Mouse (Mus musculus): ENCODE measurements around the gene Rpsa.
"Not testable (repeated sequence)": the region's sequence is repeated elsewhere in the genome, so short reads cannot be mapped to it uniquely, and the experiment has no call there.

The Rpsa gene

DNA sequence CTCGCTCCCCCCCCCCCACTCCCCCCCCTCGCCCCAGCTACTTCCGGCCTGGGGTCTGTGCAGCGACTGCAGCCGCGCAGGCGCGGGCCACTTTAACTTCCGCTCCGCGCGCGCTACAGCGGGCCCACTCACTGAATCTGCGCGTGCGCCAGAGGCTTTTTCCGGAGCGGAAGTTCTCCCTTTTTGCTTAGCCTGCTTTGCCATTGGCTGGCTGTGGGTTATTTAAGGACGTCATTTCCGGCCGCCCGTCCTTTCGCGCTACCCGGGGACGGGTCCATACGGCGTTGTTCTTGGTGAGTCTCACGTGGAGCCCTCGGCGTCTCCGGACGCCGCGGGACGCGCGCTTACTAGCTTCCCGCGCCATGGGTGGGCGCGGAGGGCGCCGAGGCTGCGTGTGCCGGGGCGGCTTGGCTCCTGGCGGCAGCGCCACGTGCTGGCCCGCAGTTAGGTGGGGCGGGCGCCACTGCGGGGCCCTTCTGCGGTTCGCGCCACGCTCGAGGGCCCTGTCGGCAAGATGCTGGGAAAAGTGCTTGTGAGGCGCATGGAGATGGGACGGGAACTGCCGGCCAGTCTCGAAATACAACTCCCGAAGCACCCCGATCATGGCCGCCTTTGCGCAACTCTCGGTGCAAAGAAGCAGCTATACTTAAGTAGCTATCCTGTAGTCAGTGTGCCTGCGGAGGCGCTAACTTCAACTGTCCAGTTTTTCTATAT is at the start of gene Rpsa:
Rpsa (plus strand) TSS at position 152 of the 714 bp plus-strand sequence.
- DNase-seq (ENCODE audit: low spot score in 2 of 2): peak; percentile 89 to 97

DNA sequence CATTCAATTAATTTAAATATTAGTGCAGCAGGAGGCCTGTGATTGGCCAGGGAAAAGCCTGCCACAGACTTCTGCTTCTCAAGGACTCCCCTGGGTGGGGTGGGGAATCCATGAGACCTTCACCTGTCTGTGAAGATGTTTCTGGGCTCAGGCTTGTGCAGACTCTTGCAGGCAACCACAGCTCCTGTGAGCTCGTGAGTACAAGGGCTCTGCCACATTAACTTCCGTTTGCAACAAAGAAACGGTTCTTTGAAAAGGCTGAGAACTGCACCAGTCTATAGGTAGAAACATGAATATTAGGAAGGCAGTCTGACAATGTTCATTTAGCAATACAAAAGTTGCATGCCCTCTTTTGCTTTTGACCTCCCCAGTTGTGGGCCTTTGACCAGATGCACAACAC is 49.2 kb upstream of the Rpsa start:
- no peak for DNase-seq (ENCODE audit: low spot score in 2 of 2)

DNA sequence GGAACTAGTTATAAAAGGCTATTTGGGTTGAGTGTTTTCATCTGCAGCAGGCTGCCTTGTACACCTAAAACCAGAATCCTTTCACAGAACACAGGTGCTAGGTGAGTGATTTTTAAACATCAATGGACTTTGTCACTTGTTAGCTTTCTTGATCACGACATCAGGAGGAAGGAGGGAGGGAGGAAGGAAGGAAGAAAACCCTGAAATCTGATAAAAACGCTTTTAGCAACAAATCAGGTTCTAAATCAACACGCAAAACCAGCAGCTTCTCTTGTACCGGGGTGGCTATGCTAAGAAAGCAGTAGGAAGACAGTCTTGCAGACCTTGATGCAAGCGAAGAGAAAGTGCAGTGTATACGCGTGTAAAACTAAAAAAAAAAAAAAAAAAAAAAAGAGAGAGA is 47.6 kb upstream of the Rpsa start:
- DNase-seq (ENCODE audit: low spot score in 2 of 2): no peak

DNA sequence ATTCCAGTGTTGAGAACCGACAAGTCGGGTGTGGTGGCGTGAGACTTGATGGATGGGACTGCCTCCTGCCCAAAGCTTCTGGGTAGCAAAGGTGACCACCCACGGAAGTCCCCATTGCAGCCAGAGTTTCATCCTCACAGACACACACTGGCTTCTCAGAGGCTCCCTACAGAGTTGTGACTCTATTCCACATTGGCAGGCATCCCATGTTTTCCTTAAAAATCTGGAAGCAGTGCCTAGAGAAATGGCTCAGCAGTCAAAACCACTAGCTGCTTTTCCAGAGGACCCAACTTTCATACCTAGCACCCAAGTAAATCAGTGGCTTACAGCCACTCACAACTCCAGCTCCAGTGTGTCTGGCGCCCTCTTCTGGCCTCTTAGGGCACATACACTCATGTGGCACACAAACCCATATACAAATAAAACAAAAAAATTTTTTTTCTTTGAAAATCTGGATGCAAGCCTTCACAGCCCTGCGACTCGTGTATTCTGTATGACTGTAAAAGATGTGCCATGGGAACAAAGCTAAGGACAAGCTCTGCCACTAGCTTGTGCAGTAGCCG is 46.9 kb upstream of the Rpsa start:
- DNase-seq (ENCODE audit: low spot score in 2 of 2): no peak

GRCm38 (mm10) chr9:120081247-120081646 is 46.2 kb upstream of the Rpsa start:
- no peak for DNase-seq (ENCODE audit: low spot score in 2 of 2)

DNA sequence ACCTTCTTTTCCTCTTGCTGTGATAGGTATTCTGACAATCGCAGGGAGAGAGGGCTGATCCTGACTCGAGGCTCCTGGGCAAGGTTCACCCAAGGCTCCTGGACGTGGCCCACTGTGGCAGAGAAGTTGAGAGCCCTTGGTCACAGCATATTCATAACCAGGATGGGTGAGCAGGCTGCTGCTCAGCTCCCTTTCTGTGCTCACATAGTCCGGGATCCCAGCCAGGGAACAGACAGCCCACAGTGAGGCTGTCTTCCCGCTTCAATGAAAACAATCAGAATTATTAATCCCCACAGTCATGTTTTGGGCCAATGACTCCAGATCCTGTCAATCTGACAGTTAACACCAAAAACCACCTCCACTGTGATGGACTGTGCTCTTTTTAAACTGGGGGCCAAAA is 45.5 kb upstream of the Rpsa start:
- DNase-seq (ENCODE audit: low spot score in 2 of 2): no peak

- no peak for DNase-seq (ENCODE audit: low spot score in 2 of 2)
Observed at GRCm38 (mm10) chr9:120082691-120083090, 44.8 kb upstream of the Rpsa start.

- no peak for DNase-seq (ENCODE audit: low spot score in 2 of 2)
Observed at GRCm38 (mm10) chr9:120083158-120083894, 44.2 kb upstream of the Rpsa start.

DNA sequence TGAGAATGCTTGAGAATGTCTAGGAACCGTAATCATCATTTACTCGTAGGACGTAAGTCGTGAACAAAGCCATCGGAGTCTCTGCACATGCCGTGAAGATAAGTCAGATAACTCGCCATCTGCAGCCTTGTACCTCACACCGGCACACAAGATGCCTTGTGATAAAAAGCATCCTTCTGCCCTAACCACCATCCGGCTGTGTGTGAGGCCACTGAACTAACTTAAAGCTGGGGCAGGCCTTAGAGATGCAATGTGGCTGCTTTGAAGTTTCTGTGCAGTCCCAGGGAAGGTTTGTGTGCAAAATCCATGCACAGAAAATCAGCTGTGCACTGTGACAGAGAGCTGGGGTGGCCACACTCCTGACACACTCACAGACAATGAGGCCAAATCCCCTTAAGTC is 43.1 kb upstream of the Rpsa start:
- no peak for DNase-seq (ENCODE audit: low spot score in 2 of 2)

- DNase-seq (ENCODE audit: low spot score in 2 of 2): no peak
Observed at GRCm38 (mm10) chr9:120089125-120089524, 38.4 kb upstream of the Rpsa start.

DNA sequence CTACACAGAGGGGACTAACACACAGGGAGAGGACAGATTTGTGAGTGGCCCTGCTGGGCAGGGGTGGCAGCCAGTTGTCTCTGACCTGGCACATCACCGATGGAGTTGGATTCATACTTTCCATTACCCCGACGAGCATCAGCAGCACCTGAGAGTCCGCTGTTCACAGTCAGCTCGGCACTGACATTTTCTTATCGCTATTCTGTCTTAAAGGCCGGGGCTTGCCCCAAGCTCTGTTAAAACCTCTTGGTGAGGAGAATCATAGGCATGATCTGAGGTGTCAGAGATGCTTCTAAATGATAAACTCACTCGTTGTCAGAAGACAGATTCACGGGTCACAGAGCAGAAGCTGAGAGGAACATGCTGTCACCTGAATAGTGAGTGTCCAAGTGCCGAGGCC is 36.4 kb upstream of the Rpsa start:
- no peak for DNase-seq (ENCODE audit: low spot score in 2 of 2)

- no peak for DNase-seq (ENCODE audit: low spot score in 2 of 2)
Observed at GRCm38 (mm10) chr9:120091696-120092238, 35.7 kb upstream of the Rpsa start, which contains the start of gene Ccr8. Ccr8 (plus strand) TSS chr9:120092114.

- DNase-seq (ENCODE audit: low spot score in 2 of 2): no peak
Observed at GRCm38 (mm10) chr9:120093701-120094100, 33.8 kb upstream of the Rpsa start.

DNA sequence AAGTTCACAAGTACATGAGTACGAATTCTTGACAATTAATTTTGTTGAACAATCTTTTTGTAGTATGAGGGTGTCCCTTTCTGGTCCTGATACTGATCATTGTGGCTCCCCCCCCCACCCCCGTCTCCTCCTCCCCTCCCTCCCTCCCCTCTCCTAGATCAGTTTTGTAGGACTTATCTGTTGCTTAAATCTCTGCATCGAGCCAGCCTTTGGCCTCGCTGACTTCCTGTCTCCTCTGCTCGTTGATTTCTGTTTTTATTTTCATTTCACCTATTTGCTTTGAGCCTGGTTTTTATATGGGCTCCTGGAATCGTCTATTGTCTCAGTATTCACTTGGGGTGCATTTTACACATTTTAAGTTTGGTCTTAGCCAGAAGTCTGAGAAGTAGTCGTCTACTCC is 31.6 kb upstream of the Rpsa start:
- DNase-seq (ENCODE audit: low spot score in 2 of 2): no peak

GRCm38 (mm10) chr9:120098682-120099081 is 28.8 kb upstream of the Rpsa start:
- DNase-seq (ENCODE audit: low spot score in 2 of 2): peak; percentile 49 to 51

DNA sequence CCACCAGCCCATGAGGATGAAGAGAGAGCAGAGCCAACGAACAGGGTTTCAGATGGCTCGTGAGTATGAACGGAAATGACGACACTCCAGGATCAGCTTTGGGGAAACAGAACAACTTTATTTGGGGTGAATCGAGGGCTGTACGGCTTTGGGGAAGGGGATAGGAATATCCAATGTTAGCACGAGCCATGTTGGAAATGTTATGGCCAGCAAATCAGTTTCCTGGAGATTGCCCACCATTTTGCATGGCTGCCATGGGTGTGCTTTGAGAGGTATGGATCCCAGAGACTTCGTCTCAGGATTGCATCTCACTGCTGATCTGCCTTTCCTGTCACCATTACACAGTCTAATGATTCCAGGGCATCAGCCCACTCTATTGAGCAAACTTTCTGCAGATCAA is 28.2 kb upstream of the Rpsa start:
- no peak for DNase-seq (ENCODE audit: low spot score in 2 of 2)

DNA sequence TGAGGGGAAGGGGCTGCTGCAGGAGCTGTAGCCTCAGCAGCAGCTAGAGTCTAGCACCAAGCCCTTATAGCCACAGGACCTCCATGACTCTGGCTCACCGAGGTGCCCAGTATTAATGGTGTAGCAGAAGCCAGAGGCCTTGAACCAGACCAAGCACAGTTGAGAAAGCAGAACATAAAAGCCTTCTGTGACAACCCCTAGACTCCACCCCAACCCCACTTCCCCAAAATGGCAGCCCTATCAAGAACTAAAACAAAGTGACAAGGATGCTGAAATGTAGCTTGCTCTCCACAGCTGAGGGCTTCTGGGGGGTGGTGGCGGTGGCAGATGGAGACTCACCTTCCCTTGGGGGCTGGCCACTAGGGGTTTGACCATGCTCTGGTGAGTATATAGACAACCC is 26.3 kb upstream of the Rpsa start:
- DNase-seq (ENCODE audit: low spot score in 2 of 2): no peak

GRCm38 (mm10) chr9:120108953-120109352 is 18.5 kb upstream of the Rpsa start:
- DNase-seq (ENCODE audit: low spot score in 2 of 2): not testable (repeated sequence)

- peak; percentile 89 to 95 for DNase-seq (ENCODE audit: low spot score in 2 of 2)
Observed at GRCm38 (mm10) chr9:120110211-120111018, 17.1 kb upstream of the Rpsa start, which contains the start of gene Slc25a38. Slc25a38 (plus strand) TSS chr9:120110374.

- no peak for DNase-seq (ENCODE audit: low spot score in 2 of 2)
Observed at GRCm38 (mm10) chr9:120111156-120111945, 16.1 kb upstream of the Rpsa start.

DNA sequence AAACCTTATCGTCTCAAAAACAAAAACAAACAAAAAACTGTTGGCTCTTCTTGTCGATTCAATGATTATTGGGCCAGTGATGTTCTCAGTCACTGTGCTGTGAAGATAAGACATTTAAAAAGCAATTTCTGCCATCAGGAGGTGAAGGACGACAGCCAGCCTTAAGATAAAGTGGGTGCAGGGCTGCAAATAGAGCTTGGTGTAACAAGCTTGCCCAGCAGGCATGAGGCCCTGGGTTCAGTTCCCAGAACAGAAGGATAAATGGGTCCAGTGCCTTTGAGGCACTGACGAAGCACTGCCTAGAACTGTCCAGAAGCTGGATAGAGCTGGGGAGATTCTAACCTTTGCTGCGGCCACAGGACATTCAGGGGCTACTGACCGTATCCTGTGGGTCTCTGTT is 15.0 kb upstream of the Rpsa start:
- DNase-seq (ENCODE audit: low spot score in 2 of 2): no peak

Data from urinary bladder, postnatal 36 days (tissue).